Mouse (Mus musculus) adrenal gland, postnatal 36 days (tissue): ENCODE results near the gene Morf4l1. TPM values are rescaled to one million over a fixed set of nuclear protein-coding genes. Genes with fewer than 3 reads are reported as not detected.
A peak's percentile ranks its signal among the peaks of the same experiment; 100 is the strongest.
"Not testable (repeated sequence)": the region's sequence is repeated elsewhere in the genome, so short reads cannot be mapped to it uniquely, and the experiment has no call there.

ENCODE experiments used
- DNase-seq, 2 experiments: peaks; one replicate each; pipeline ENCODE4 v3.0.0; 2021; ENCODE audit warnings: mixed read lengths in 1 of 2
- total RNA-seq, 2 experiments: library from RNA; stranded (reverse); gene quantifications; 2 replicates each; pipeline ENCODE4 v1.2.3; 2021

The Morf4l1 gene
- total RNA-seq, 2 experiments from 2014 or later = 341 to 364 TPM

- no peak for DNase-seq
Measured at GRCm38 (mm10) chr9:90115308-90115700, 730 bp upstream of the Morf4l1 start.

- peak; percentile 92 to 93 for DNase-seq
Measured at GRCm38 (mm10) chr9:90113651-90114566, 665 bp downstream of the Morf4l1 start.

GRCm38 (mm10) chr9:90113151-90113550, 1.4 kb downstream of the Morf4l1 start:
- peak; percentile 22 to 40 for DNase-seq

- no peak for DNase-seq
Measured at GRCm38 (mm10) chr9:90109386-90109785, 5.2 kb downstream of the Morf4l1 start.

- no peak for DNase-seq
Measured at GRCm38 (mm10) chr9:90108272-90108671, 6.3 kb downstream of the Morf4l1 start.

- no peak for DNase-seq
Measured at GRCm38 (mm10) chr9:90106915-90107314, 7.7 kb downstream of the Morf4l1 start.

- no peak for DNase-seq
Measured at GRCm38 (mm10) chr9:90105462-90105861, 9.1 kb downstream of the Morf4l1 start.

GRCm38 (mm10) chr9:90100760-90101159, 13.8 kb downstream of the Morf4l1 start:
- DNase-seq = no peak

GRCm38 (mm10) chr9:90098934-90099333, 15.6 kb downstream of the Morf4l1 start:
- DNase-seq = no peak

- no peak for DNase-seq
Measured at GRCm38 (mm10) chr9:90089339-90090104, 25.1 kb downstream of the Morf4l1 start.

GRCm38 (mm10) chr9:90087906-90088485, 26.6 kb downstream of the Morf4l1 start:
- DNase-seq = no peak

GRCm38 (mm10) chr9:90084766-90085468, 29.7 kb downstream of the Morf4l1 start:
- no peak for DNase-seq

- DNase-seq = no peak
Measured at GRCm38 (mm10) chr9:90084152-90084551, 30.4 kb downstream of the Morf4l1 start.

GRCm38 (mm10) chr9:90082992-90083391, 31.6 kb downstream of the Morf4l1 start:
- peak in 1 of 2 experiments; percentile 32 for DNase-seq

GRCm38 (mm10) chr9:90081961-90082360, 32.6 kb downstream of the Morf4l1 start:
- DNase-seq = not testable (repeated sequence)

GRCm38 (mm10) chr9:90076849-90077461, 37.6 kb downstream of the Morf4l1 start:
- DNase-seq = peak; percentile 81 to 85

GRCm38 (mm10) chr9:90076131-90076530, 38.4 kb downstream of the Morf4l1 start:
- DNase-seq = no peak

- no peak for DNase-seq
Measured at GRCm38 (mm10) chr9:90075336-90075735, 39.2 kb downstream of the Morf4l1 start.

- no peak for DNase-seq
Measured at GRCm38 (mm10) chr9:90070174-90070573, 44.4 kb downstream of the Morf4l1 start.

- peak in 1 of 2 experiments; percentile 34 for DNase-seq
Measured at GRCm38 (mm10) chr9:90069485-90069884, 45.1 kb downstream of the Morf4l1 start.

GRCm38 (mm10) chr9:90068786-90069185, 45.8 kb downstream of the Morf4l1 start:
- no peak for DNase-seq
